Mouse (Mus musculus) cortical plate, adult 2 months (tissue): Measurements from ENCODE around the gene Ndufaf3.

ENCODE experiments used
- CTCF ChIP-seq: fragments of 200-500 bp; IDR thresholded peaks from 2 replicates; pipeline ENCODE4 v1.5.1; 2011; ENCODE audit warnings: mild to moderate bottlenecking, control low read depth, low read length; ENCODE audit not compliant: insufficient read depth; ENCODE audit errors: extremely low read depth
- POLR2A ChIP-seq: fragments of 200-500 bp; IDR thresholded peaks from 2 replicates; pipeline ENCODE4 v1.6.1; 2011; ENCODE audit warnings: mild to moderate bottlenecking, low read length, control low read depth; ENCODE audit not compliant: insufficient read depth; ENCODE audit errors: extremely low read depth

DNA sequence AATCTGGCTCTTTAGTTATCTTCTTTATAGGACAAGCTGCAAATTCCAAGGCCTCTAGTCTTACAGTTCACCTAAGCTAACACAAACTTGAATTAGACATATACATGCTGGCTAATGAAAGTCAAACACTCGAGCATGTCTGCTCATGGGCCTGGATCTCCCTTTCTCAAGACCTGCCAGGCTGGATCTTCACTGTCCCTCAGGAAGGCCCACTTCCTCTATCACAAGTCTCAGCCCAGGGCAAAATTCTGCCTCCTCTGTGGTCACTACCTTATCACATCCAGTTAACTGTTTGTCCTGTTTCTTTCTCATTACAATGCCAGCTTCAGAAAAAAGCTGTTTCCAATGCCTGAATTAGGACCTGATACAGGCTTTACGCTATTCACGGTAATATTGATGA lies 27.1 kb upstream of the Ndufaf3 start:
- TF ChIP-seq CTCF (no peak), POLR2A (no peak)
